Mouse (Mus musculus) small intestine, adult 2 months (tissue): ENCODE results near the gene Wnt3.

Experiments
- CTCF ChIP-seq: fragments of 200-500 bp; IDR thresholded peaks from 2 replicates; pipeline ENCODE4 v1.5.1; 2012; ENCODE audit warnings: low read depth, mild to moderate bottlenecking, control low read depth, inconsistent platforms, low read length, moderate library complexity, mixed read lengths; ENCODE audit not compliant: insufficient replicate concordance, insufficient read length; ENCODE audit errors: extremely low read depth
- POLR2A ChIP-seq: fragments of 200-500 bp; IDR thresholded peaks from 2 replicates; pipeline ENCODE4 v1.6.1; 2012; ENCODE audit warnings: low read depth, mild to moderate bottlenecking, control low read depth, inconsistent platforms, low read length, moderate library complexity

GRCm38 (mm10) chr11:103764601-103765000, 9.3 kb upstream of the Wnt3 start:
- TF ChIP-seq CTCF (no peak), POLR2A (no peak)
